Mouse (Mus musculus): Measurements from ENCODE around the gene Itm2b. TPM values are rescaled to one million over a fixed set of nuclear protein-coding genes. Genes with fewer than 3 reads are reported as not detected.

The Itm2b gene
- polyA plus RNA-seq, 1 experiment from 2014 or later, result 702 TPM

DNA sequence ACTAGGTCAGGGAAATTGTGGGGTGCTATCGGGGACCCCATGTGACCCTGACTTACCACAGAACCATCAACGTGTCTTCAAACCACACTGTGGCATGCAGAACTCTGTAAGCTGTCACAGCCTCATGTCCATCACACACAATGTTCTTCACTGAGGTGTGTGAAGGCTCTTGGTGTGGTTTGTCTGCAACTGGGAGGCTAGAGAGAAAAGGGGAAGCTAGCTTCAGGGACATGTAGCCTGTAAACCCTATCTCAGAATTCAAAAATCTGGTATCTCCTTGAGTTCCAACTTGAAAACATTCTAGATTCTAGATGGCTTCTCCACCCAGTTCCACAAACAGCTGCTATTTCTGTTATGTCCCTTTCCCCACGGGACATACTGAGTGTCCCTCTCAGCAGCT, 45.5 kb downstream of the Itm2b start:
- Histone ChIP-seq H3K9ac (ENCODE audit: low read depth, low read length) (no peak overlapping the region), H3K9me3 (ENCODE audit: control insufficient read depth, low read length) (no peaks in the 10 kb centered on the region), H3K4me1 (ENCODE audit: control insufficient read depth, insufficient read depth, low read length) (no peaks in the 10 kb centered on the region), H3K4me3 (ENCODE audit: low read length) (no peak overlapping the region), H3K27ac (ENCODE audit: low read length) (no peak overlapping the region), H3K4me2 (ENCODE audit: low read depth, low read length) (no peak overlapping the region), H3K27me3 (replicated peaks; ENCODE audit: control insufficient read depth, insufficient read depth, low read length) (no peaks in the 10 kb centered on the region), H3K36me3 (ENCODE audit: control insufficient read depth, insufficient read depth, low read length) (no peaks in the 10 kb centered on the region)
- 83% methylated on average over 3 of the region's 3 CpGs for WGBS
- ATAC-seq, result no peak

DNA sequence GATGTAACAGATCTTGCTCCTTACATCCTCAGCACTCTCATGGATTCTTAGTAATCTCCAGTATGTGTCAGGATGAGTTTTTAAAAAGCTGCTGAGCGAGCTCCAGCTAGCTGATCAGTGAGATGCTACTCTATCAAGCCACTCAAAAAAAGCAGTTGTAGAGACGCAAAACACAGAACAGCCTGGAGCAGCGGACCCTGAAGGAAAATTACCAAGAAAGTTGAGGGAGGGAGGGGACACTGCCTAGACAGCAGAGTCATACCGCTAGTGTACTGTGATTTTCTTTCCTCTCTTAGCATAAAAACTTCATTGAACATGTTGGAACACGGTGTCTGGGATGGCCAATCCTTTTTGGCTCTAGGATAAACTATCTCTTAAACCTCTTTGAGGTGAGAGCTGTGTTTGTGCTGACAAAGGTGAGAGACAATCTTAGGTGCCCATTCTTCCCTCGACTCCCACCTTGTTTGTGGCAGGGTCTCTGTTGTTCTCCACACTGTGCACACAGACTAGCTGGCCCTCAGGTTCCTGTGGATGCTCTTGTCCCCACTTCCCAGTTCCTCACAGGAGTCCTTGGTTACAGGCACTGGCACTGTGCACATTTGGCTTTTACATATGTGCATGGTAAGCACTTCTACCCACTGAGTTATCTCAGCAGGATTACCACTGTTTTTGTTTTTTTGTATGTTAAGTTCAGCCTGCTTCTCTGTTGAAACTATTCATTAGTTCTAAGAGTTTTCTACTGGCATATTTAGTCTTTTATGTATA, 48.6 kb downstream of the Itm2b start:
- Histone ChIP-seq H3K9me3 (ENCODE audit: control insufficient read depth, low read length) (no peaks in the 10 kb centered on the region), H3K36me3 (ENCODE audit: control insufficient read depth, insufficient read depth, low read length) (no peaks in the 10 kb centered on the region), H3K9ac (ENCODE audit: low read depth, low read length) (no peak overlapping the region), H3K27ac (ENCODE audit: low read length) (no peak overlapping the region), H3K4me2 (ENCODE audit: low read depth, low read length) (no peak overlapping the region), H3K27me3 (replicated peaks; ENCODE audit: control insufficient read depth, insufficient read depth, low read length) (no peaks in the 10 kb centered on the region), H3K4me1 (ENCODE audit: control insufficient read depth, insufficient read depth, low read length) (no peaks in the 10 kb centered on the region), H3K4me3 (ENCODE audit: low read length) (no peak overlapping the region)
- ATAC-seq, result no peak
- 73% methylated on average over 6 of the region's 6 CpGs for WGBS

DNA sequence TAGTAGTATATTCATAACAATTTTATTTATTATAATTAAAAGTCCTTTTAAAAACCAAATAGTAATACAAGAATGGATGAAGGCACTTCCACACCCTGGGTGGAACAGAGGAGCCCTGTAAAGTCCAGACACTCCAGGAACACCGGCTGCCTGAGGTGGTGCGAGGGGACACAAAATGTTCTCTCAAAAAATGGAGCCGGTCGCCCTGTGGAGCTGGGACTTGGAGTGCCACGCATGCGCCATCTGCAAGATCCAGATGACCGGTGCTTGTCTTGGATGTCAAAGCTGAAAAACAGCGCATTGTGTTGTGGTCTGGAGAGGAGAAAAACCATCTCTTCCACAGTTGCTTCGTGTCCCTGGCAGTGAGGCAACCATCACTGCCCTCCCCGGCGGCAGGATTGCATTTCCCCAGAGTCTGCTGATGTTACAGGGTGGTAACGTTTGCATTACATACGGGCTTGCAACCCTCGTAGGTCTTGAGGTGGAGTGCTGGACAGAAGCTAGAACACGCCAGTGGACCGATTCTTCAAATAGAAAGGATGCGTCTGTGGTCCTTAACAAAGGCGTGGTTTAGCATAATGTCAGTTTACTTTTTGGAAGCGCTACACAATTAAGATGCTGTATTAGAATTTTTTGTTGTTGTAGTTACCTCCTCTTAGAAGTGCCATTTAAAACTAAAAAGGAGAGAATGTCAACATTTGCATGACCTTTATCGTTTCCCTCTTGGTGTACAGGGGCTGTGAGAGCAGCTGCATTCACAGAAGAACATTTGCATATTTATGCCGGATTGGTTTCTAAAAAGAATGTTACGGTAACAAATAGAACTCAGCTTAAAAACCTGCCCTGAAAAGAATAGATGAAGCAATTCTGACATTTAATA, 49.9 kb downstream of the Itm2b start:
- Histone ChIP-seq H3K27ac (ENCODE audit: low read length) (no peak overlapping the region), H3K4me2 (ENCODE audit: low read depth, low read length) (no peak overlapping the region), H3K4me1 (ENCODE audit: control insufficient read depth, insufficient read depth, low read length) (no peaks in the 10 kb centered on the region), H3K9me3 (ENCODE audit: control insufficient read depth, low read length) (no peaks in the 10 kb centered on the region), H3K27me3 (replicated peaks; ENCODE audit: control insufficient read depth, insufficient read depth, low read length) (no peaks in the 10 kb centered on the region), H3K9ac (ENCODE audit: low read depth, low read length) (no peak overlapping the region), H3K36me3 (ENCODE audit: control insufficient read depth, insufficient read depth, low read length) (no peaks in the 10 kb centered on the region), H3K4me3 (ENCODE audit: low read length) (no peak overlapping the region)
- WGBS, result 76% methylated on average over 22 of the region's 22 CpGs
- ATAC-seq, result no peak

DNA sequence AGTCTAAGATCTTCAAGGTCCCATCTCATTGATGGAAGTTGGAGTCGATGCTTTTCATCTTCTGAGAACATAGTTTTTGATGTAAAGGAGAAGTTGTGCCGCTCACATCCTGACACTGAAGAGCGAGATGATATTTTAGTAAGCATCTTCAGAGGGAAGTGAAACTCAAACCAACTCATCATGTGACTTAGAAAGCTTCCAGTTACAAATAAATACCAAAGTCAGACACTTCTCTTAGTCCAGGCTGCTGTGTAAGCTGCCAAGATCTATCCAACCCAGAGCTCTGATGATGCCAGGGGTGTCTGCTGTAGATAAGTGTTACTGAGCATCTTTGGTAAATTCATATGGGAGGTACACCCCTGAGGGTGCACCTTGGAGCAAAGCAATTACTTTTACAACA, 51.2 kb downstream of the Itm2b start:
- 85% methylated on average over 3 of the region's 3 CpGs for WGBS
- H3K4me2 ChIP-seq (ENCODE audit: low read depth, low read length), result no peak overlapping the region
- no peaks in the 10 kb centered on the region for H3K9me3 ChIP-seq (ENCODE audit: control insufficient read depth, low read length)
- no peaks in the 10 kb centered on the region for H3K36me3 ChIP-seq (ENCODE audit: control insufficient read depth, insufficient read depth, low read length)
- no peak overlapping the region for H3K4me3 ChIP-seq (ENCODE audit: low read length)
- no peaks in the 10 kb centered on the region for H3K27me3 ChIP-seq (replicated peaks; ENCODE audit: control insufficient read depth, insufficient read depth, low read length)
- no peak overlapping the region for H3K27ac ChIP-seq (ENCODE audit: low read length)
- no peak overlapping the region for H3K9ac ChIP-seq (ENCODE audit: low read depth, low read length)
- no peak for ATAC-seq
- no peaks in the 10 kb centered on the region for H3K4me1 ChIP-seq (ENCODE audit: control insufficient read depth, insufficient read depth, low read length)

DNA sequence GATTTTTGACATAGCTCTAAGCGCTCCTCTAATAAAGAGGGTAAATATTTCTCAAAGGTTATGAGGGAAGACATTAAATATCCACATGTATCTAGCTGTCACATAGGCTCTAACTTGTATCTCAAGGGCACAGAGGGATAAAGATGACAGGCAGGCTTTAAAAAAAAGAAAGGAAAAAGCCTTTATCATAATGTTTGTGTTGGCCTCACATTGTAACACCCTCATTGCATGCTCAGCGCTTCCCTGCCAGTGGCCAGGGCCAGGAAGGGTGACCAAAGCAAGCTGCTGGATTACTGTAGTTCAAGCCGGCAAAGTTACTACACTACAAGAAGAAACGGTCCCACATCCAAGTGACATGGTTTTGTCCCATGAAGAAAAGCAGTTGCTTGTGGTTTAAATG, 53.7 kb downstream of the Itm2b start:
- 82% methylated on average over 4 of the region's 4 CpGs for whole genome bisulfite sequencing
- no peaks in the 10 kb centered on the region for H3K9me3 ChIP-seq (ENCODE audit: control insufficient read depth, low read length)
- peaks cover 3% of the 10 kb centered on the region; the same call in 1 of the 2 replicates for H3K4me1 ChIP-seq (ENCODE audit: control insufficient read depth, insufficient read depth, low read length)
- no peaks in the 10 kb centered on the region for H3K36me3 ChIP-seq (ENCODE audit: control insufficient read depth, insufficient read depth, low read length)
- no peak for ATAC-seq
- no peak overlapping the region for H3K4me2 ChIP-seq (ENCODE audit: low read depth, low read length)
- H3K27me3 ChIP-seq (replicated peaks; ENCODE audit: control insufficient read depth, insufficient read depth, low read length), result no peaks in the 10 kb centered on the region
- H3K9ac ChIP-seq (ENCODE audit: low read depth, low read length), result no peak overlapping the region
- no peak overlapping the region for H3K27ac ChIP-seq (ENCODE audit: low read length)
- H3K4me3 ChIP-seq (ENCODE audit: low read length), result no peak overlapping the region

DNA sequence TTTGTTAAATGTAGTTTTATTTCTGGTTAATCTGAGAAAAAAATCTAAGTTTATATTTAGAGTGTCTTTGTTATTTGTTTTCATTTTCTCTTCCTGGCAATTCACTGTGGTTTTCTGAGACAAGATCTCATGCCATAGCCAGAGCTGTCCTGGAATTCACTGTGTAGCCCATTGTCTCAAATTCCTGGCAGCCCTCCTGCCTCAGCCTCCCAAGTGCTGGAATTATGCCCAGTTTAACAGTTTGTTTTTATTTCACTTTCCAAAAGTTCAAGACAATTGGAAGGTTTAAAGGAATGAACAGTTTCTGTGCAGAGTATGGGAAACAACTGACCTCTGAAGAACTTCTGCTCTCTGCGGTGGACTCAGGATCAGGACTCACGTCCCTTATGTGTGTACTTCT, 55.2 kb downstream of the Itm2b start:
- peaks cover 3% of the 10 kb centered on the region; the same call in 1 of the 2 replicates for H3K4me1 ChIP-seq (ENCODE audit: control insufficient read depth, insufficient read depth, low read length)
- 88% methylated on average over 2 of the region's 2 CpGs for WGBS
- H3K27me3 ChIP-seq (replicated peaks; ENCODE audit: control insufficient read depth, insufficient read depth, low read length), result no peaks in the 10 kb centered on the region

DNA sequence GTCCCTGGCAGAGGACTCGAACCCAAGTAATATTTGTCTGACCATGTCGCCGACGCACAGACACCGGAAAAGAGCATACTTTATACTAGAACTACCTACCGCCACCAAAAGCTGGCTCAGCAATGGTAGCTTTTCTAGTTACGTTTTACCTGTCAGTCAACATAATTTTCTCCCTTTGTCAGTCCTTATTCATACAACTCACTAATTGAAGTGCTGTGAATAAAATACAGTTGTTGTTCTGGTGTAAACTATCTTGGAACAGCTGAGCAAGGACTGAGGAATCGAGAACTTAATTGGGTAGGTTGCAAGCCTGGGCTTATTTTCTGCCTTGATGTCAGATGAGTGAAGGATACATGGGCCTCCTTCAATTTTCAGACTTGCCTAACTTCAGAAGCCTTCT, 58.6 kb downstream of the Itm2b start:
- Histone ChIP-seq H3K4me1 (ENCODE audit: control insufficient read depth, insufficient read depth, low read length) (peaks cover 12% of the 10 kb centered on the region; the same call in 1 of the 2 replicates), H3K9me3 (ENCODE audit: control insufficient read depth, low read length) (no peaks in the 10 kb centered on the region), H3K4me3 (ENCODE audit: low read length) (peak overlapping the region; percentile 76), H3K36me3 (ENCODE audit: control insufficient read depth, insufficient read depth, low read length) (no peaks in the 10 kb centered on the region), H3K4me2 (ENCODE audit: low read depth, low read length) (peak overlapping the region; percentile 90), H3K27me3 (replicated peaks; ENCODE audit: control insufficient read depth, insufficient read depth, low read length) (no peaks in the 10 kb centered on the region), H3K27ac (ENCODE audit: low read length) (peak overlapping the region; percentile 81; the same call in 1 of the 2 replicates), H3K9ac (ENCODE audit: low read depth, low read length) (peak overlapping the region; percentile 82)
- no peak for ATAC-seq
- 9% methylated on average over 8 of the region's 8 CpGs for WGBS

More for the DNA sequence above, 55.2 kb downstream of the Itm2b start:
- H3K9me3 ChIP-seq (ENCODE audit: control insufficient read depth, low read length), result no peaks in the 10 kb centered on the region
- H3K4me2 ChIP-seq (ENCODE audit: low read depth, low read length), result no peak overlapping the region
- H3K27ac ChIP-seq (ENCODE audit: low read length), result no peak overlapping the region
- H3K36me3 ChIP-seq (ENCODE audit: control insufficient read depth, insufficient read depth, low read length), result no peaks in the 10 kb centered on the region
- ATAC-seq, result no peak
- no peak overlapping the region for H3K9ac ChIP-seq (ENCODE audit: low read depth, low read length)
- no peak overlapping the region for H3K4me3 ChIP-seq (ENCODE audit: low read length)

DNA sequence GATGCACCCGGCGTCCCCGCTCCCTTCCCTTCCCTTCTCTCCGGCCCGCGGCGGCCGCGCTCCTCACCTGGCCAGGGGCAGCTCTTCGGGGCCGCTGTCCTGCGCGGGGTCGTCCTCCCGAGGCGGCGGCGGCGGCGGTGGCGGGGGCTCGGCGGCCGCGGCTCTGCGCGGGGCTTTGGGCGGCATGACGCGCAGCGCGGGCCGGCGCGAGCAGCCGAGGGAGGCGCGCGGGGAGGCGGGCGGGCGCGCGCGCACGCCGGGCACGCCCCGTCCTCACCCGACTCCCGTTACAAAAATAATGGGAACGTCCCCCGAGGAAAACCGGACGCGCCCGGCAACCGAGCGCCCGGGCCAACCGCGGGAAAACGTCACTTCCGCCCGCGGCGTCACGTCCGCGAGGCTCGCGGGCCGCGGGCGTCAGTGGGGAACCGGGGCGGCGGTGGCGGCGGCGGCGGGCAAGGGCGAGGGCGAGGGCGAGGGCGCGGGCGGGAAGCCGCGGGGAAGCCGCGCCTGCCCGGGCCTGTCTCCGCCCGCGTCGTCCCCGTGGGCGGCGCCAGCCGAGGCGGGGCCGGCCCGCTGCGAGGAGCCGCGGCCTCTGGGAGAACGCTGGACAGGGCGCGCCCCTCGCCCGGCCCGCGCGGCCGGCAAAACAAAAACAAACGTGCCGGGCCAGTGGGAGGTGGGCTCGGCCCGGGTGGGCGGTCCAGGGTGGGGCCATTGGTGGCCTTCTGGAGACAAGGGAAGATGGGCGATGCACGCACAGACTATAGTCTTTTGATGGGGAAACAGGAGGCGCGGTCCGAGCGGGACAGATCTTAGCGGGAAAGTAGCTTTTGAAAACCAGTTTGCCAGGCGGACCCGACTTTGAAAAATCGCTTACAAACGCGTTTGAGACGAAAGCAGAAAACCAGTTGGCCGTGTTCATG, 59.4 kb downstream of the Itm2b start, which contains the start of gene Rb1:
TSS of gene Rb1 (minus strand) at position 367 of the 926 bp plus-strand sequence.
- WGBS, result under 1% methylated on average over 121 of the region's 135 CpGs
- peak; percentile 95 for ATAC-seq
- Histone ChIP-seq H3K36me3 (ENCODE audit: control insufficient read depth, insufficient read depth, low read length) (no peaks in the 10 kb centered on the region), H3K4me3 (ENCODE audit: low read length) (peak within 1 kb of the TSS; percentile 76), H3K4me2 (ENCODE audit: low read depth, low read length) (peak within 1 kb of the TSS; percentile 90), H3K27ac (ENCODE audit: low read length) (peak within 1 kb of the TSS; percentile 81), H3K9me3 (ENCODE audit: control insufficient read depth, low read length) (no peaks in the 10 kb centered on the region), H3K4me1 (ENCODE audit: control insufficient read depth, insufficient read depth, low read length) (peaks cover 12% of the 10 kb centered on the region; the same call in 1 of the 2 replicates), H3K9ac (ENCODE audit: low read depth, low read length) (peak within 1 kb of the TSS; percentile 82), H3K27me3 (replicated peaks; ENCODE audit: control insufficient read depth, insufficient read depth, low read length) (no peaks in the 10 kb centered on the region)
